Comparison of ENCODE assay signal across 18 mouse cellular contexts in genomic region chr7:80939808-80940207, GRCm38 (mm10). TPM values are rescaled to one million over a fixed set of nuclear protein-coding genes. Genes with fewer than 3 reads are reported as not detected.
"Had no signal": no experiment of that assay in that cellular context is flagged by ENCODE, and none has a peak within 500 bp of the region (broad histone marks: within the 10 kb centered on the region; RNA-seq: fewer than 3 reads in every experiment).

No protein-coding gene starts in this region.

- DNase-seq: lung, adult 18-20 months; lung, embryonic 14.5 days; lung, postnatal 10 days; lung, postnatal 4 days; midbrain, embryonic 14.5 days; retina, postnatal 1 day; right cerebral cortex, adult 18-20 months; thymus, adult 2 months; thymus, postnatal 25 days; thymus, postnatal 4 days had no signal

- H3K27ac ChIP-seq: midbrain, embryonic 10.5 days; midbrain, embryonic 12.5 days; neural tube, embryonic 13.5 days; neural tube, embryonic 15.5 days; stomach, embryonic 15.5 days; stomach, postnatal 0 days had no signal

- H3K4me3 ChIP-seq: midbrain, embryonic 10.5 days; midbrain, embryonic 12.5 days; myocyte; neural tube, embryonic 13.5 days; neural tube, embryonic 15.5 days; stomach, embryonic 15.5 days had no signal

- H3K4me2 ChIP-seq: lung, embryonic 14.5 days; midbrain, embryonic 12.5 days; neural tube, embryonic 13.5 days; neural tube, embryonic 15.5 days; stomach, embryonic 15.5 days had no signal

- H3K9me3 ChIP-seq: midbrain, embryonic 10.5 days; midbrain, embryonic 12.5 days; neural tube, embryonic 13.5 days; neural tube, embryonic 15.5 days; stomach, embryonic 15.5 days had no signal

- H3K9ac ChIP-seq: lung, embryonic 14.5 days; midbrain, embryonic 12.5 days; neural tube, embryonic 13.5 days; neural tube, embryonic 15.5 days; stomach, embryonic 15.5 days had no signal

- H3K4me1 ChIP-seq: midbrain, embryonic 10.5 days; midbrain, embryonic 12.5 days; stomach, embryonic 15.5 days had no signal

- H3K27me3 ChIP-seq: midbrain, embryonic 12.5 days; neural tube, embryonic 13.5 days; neural tube, embryonic 15.5 days; stomach, embryonic 15.5 days had no signal

RNA-seq across cellular contexts. Expression of gene Nmb, which starts 34.9 kb away (rescaled TPM):
- total RNA-seq: megakaryocyte-erythroid progenitor cell, adult 5-6 weeks had no signal
